Mouse (Mus musculus) embryo, embryonic 10.5 days (tissue): ENCODE measurements around the gene Tradd.
"Not testable (repeated sequence)": the region's sequence is repeated elsewhere in the genome, so short reads cannot be mapped to it uniquely, and the experiment has no call there.

Source experiments
- DNase-seq: peaks from one replicate; pipeline ENCODE4 v3.0.0-alpha.2; 2015; ENCODE audit warnings: low spot score

The Tradd gene

GRCm38 (mm10) chr8:105295256-105295655 is 30.8 kb upstream of the Tradd start:
- no peak for DNase-seq

- no peak for DNase-seq
Observed at GRCm38 (mm10) chr8:105294776-105295175, 30.4 kb upstream of the Tradd start.

GRCm38 (mm10) chr8:105293405-105293804 is 29.0 kb upstream of the Tradd start:
- DNase-seq: no peak

GRCm38 (mm10) chr8:105292471-105292870 is 28.1 kb upstream of the Tradd start:
- DNase-seq: no peak

- DNase-seq: not testable (repeated sequence)
Observed at GRCm38 (mm10) chr8:105291802-105292201, 27.4 kb upstream of the Tradd start.

- DNase-seq: not testable (repeated sequence)
Observed at GRCm38 (mm10) chr8:105291364-105291763, 27.0 kb upstream of the Tradd start.

GRCm38 (mm10) chr8:105290554-105291314 is 26.3 kb upstream of the Tradd start:
- DNase-seq: peak; percentile 96

- DNase-seq: peak; percentile 73
Observed at GRCm38 (mm10) chr8:105289805-105290460, 25.5 kb upstream of the Tradd start, which contains the start of gene 4931428F04Rik. Gene 4931428F04Rik (minus strand): TSS chr8:105289864.

GRCm38 (mm10) chr8:105288958-105289732 is 24.7 kb upstream of the Tradd start:
- peak; percentile 97 for DNase-seq

GRCm38 (mm10) chr8:105288231-105288630 is 23.8 kb upstream of the Tradd start:
- DNase-seq: no peak

- DNase-seq: no peak
Observed at GRCm38 (mm10) chr8:105286907-105287306, 22.5 kb upstream of the Tradd start.

GRCm38 (mm10) chr8:105285514-105285913 is 21.1 kb upstream of the Tradd start:
- no peak for DNase-seq

GRCm38 (mm10) chr8:105283074-105283473 is 18.7 kb upstream of the Tradd start:
- DNase-seq: peak; percentile 71

- no peak for DNase-seq
Observed at GRCm38 (mm10) chr8:105282239-105282638, 17.8 kb upstream of the Tradd start.

GRCm38 (mm10) chr8:105281821-105282220 is 17.4 kb upstream of the Tradd start:
- DNase-seq: no peak

- no peak for DNase-seq
Observed at GRCm38 (mm10) chr8:105280567-105280966, 16.2 kb upstream of the Tradd start.

GRCm38 (mm10) chr8:105278911-105279334 is 14.5 kb upstream of the Tradd start:
- no peak for DNase-seq

GRCm38 (mm10) chr8:105276292-105277120 is 12.1 kb upstream of the Tradd start:
- DNase-seq: peak; percentile 67

GRCm38 (mm10) chr8:105275840-105276239 is 11.4 kb upstream of the Tradd start, which contains the start of gene Nol3:
Gene Nol3 (plus strand): TSS chr8:105276140.
- DNase-seq: no peak

- no peak for DNase-seq
Observed at GRCm38 (mm10) chr8:105275387-105275786, 11.0 kb upstream of the Tradd start.

- no peak for DNase-seq
Observed at GRCm38 (mm10) chr8:105270916-105271186, 6.4 kb upstream of the Tradd start.
